Mouse (Mus musculus) midbrain, embryonic 13.5 days (tissue): ENCODE measurements at regions not wholly inside any gene's neighbourhood (a gene's known extent, or its start where the extent isn't known, plus 50 kb on each side); places are given as distances from the start of the nearest gene placed in this dataset.

Experiments used
- ATAC-seq: fragments of 200-750 bp; cut with Nextera tagmentation; 2 replicates; pipeline ENCODE4 v1.8.0; 2017; ENCODE audit warnings: mild to moderate bottlenecking, moderate TSS enrichment, moderate library complexity
- H3K27ac ChIP-seq: fragments of 300-500 bp; sonication (generic); 2 replicates; pipeline ENCODE4 v1.5.1; 2015; ENCODE audit warnings: inconsistent platforms, mild to moderate bottlenecking, moderate library complexity
- H3K27me3 ChIP-seq: fragments of 300-500 bp; sonication (generic); 2 replicates; pipeline ENCODE4 v1.6.1; 2015; ENCODE audit warnings: mild to moderate bottlenecking, inconsistent platforms
- H3K36me3 ChIP-seq: fragments of 300-500 bp; sonication (generic); 2 replicates; pipeline ENCODE4 v1.6.1; 2015; ENCODE audit warnings: mild to moderate bottlenecking, inconsistent platforms
- H3K4me1 ChIP-seq: fragments of 300-500 bp; sonication (generic); replicated peaks from 2 replicates; pipeline ENCODE4 v1.6.1; 2015; ENCODE audit warnings: inconsistent platforms
- H3K4me2 ChIP-seq: fragments of 300-500 bp; sonication (generic); replicated peaks from 2 replicates; pipeline ENCODE4 v1.6.1; 2015; ENCODE audit warnings: moderate library complexity, mild to moderate bottlenecking, inconsistent platforms
- H3K4me3 ChIP-seq: fragments of 300-500 bp; sonication (generic); replicated peaks from 2 replicates; pipeline ENCODE4 v1.5.1; 2015; ENCODE audit warnings: mild to moderate bottlenecking, inconsistent platforms
- H3K9ac ChIP-seq: fragments of 300-500 bp; sonication (generic); replicated peaks from 2 replicates; pipeline ENCODE4 v1.6.1; 2015; ENCODE audit warnings: mild to moderate bottlenecking, inconsistent platforms
- H3K9me3 ChIP-seq: fragments of 300-500 bp; sonication (generic); 2 replicates; pipeline ENCODE4 v1.6.1; 2016; ENCODE audit warnings: mild to moderate bottlenecking, inconsistent platforms
- WGBS: fragments of 180-500 bp; shearing (Covaris S2); methylation state at CpG from one replicate; pipeline ENCODE4 v1.1.7; 2015; 5-methylcytosine and 5-hydroxymethylcytosine counted together

DNA sequence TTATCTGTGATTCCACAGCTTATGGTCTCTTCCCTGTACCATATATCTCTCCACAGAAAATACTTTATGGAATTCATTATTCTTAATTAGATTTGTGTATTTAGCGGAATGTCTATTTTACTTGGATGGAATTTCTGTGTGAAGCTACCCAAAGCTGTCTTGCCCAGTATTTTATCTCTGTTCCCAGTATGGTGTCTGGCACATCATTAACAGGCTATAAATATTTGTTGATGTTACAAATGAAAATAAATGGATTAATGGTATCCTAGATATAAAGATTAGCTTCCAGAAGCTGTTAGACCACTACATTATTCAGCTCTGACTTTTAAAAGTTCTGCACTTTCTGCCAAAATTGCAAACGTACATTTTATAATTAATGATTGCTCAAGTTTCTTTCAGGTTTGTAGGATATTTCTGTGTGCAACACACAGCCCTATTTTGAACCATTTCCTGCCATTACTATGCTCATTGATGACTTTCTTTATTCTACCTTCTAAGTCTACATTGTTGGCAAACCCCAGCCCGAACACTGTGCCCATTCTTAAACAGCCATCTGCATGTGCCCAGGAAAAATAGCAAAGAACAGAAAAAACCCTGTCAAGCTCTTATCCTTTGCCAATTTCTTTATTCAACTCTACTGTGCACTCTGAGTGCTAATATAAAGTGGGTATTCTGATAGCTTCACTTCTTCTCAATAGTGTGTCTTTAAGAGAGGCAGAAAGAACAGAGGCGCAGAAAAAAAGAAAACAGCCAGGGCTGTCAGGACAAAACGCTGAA is 1066.7 kb downstream of the Tecrl start:
- no peak overlapping the region for H3K9ac ChIP-seq
- ATAC-seq: peak; percentile 53; the same call in 1 of the 2 replicates
- no peaks in the 10 kb centered on the region for H3K9me3 ChIP-seq
- H3K4me1 ChIP-seq: peaks cover 3% of the 10 kb centered on the region; the same call in 1 of the 2 replicates
- H3K27me3 ChIP-seq: no peaks in the 10 kb centered on the region
- WGBS: 72% methylated on average over 5 of the region's 5 CpGs
- no peak overlapping the region for H3K27ac ChIP-seq
- no peak overlapping the region for H3K4me2 ChIP-seq
- no peaks in the 10 kb centered on the region for H3K36me3 ChIP-seq
- no peak overlapping the region for H3K4me3 ChIP-seq

DNA sequence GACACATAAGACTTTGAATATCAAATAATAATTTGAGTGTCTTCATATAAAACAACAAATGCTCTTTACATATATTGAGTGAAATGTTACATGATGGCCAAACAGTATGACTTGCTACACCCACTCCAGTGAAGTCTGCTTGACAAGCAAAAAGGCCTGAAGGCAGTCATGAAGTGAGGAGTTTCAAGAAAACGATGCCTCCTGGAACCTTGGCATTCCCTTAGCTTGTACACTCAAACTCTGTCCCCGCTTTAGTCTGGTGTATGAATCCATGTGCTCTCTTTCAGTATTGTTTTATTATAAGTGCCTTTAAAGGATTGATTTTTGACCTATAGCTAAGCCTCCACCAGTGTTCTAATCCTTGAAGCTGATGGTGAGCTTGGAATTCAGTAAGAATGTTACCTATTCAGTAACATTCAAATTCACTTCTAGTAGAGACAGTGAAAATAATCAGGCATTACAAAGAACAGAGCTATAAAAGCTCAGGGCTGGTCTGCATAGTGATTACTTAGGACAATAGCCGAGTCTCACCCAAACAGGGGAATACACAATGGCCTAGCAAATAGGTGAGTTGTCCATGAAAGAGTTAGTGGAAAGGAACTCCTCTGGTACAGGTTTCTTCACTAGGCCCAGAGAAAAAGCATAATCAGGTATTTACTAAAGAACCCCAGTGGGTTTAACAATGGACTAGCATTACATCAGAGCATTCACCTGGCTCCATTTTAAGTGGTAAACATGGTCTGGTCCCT is 1101.5 kb downstream of the Tecrl start:
- WGBS: 92% methylated on average over 3 of the region's 3 CpGs
- Histone ChIP-seq H3K4me2 (no peak overlapping the region), H3K27me3 (no peaks in the 10 kb centered on the region), H3K9me3 (no peaks in the 10 kb centered on the region), H3K27ac (no peak overlapping the region), H3K36me3 (no peaks in the 10 kb centered on the region), H3K9ac (no peak overlapping the region), H3K4me3 (no peak overlapping the region), H3K4me1 (no peaks in the 10 kb centered on the region)
- ATAC-seq: no peak

DNA sequence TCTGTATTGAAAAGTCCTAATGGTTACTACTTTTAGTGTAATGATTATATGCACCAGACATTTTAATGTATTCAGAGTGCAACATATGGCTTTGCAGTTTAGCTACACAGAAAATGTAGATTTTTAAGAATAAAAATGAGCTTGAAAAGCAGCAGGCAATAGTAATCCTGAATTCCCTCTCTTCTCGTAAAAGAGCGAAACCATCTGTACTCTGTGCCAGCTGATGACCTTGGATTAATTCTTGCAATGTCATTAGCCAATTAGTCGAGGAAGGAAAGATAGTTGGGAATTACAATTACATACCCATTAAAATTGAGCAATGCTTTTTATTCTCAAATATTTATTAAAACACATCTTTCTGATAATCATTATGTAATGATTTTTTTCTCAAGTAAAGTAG is 1128.7 kb downstream of the Tecrl start:
- H3K9me3 ChIP-seq: no peaks in the 10 kb centered on the region
- no peak overlapping the region for H3K4me2 ChIP-seq
- no peaks in the 10 kb centered on the region for H3K36me3 ChIP-seq
- no peaks in the 10 kb centered on the region for H3K4me1 ChIP-seq
- H3K4me3 ChIP-seq: no peak overlapping the region
- H3K9ac ChIP-seq: no peak overlapping the region
- WGBS: 58% methylated on average over 3 of the region's 3 CpGs
- no peak overlapping the region for H3K27ac ChIP-seq
- no peaks in the 10 kb centered on the region for H3K27me3 ChIP-seq
- ATAC-seq: no peak

DNA sequence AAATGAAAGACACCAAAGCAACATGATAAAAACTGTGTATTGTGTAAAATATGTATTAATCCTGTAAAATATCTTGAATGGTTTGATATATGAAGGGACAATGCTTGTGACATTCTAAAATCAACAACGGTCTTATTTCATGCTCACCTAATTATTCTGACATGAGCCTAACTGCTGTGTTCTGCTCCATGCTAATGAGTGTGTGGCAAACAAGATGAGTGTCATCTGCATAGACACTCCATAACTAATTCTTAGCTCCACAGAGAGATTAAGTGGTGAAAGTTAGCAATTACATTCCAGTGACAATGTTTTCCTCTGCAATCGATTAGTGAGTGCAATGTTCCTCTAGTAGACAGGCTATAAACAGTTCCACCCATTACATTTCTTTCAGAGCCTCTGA is 1131.4 kb downstream of the Tecrl start:
- no peak for ATAC-seq
- no peak overlapping the region for H3K4me2 ChIP-seq
- WGBS: 74% methylated on average over 2 of the region's 2 CpGs

DNA sequence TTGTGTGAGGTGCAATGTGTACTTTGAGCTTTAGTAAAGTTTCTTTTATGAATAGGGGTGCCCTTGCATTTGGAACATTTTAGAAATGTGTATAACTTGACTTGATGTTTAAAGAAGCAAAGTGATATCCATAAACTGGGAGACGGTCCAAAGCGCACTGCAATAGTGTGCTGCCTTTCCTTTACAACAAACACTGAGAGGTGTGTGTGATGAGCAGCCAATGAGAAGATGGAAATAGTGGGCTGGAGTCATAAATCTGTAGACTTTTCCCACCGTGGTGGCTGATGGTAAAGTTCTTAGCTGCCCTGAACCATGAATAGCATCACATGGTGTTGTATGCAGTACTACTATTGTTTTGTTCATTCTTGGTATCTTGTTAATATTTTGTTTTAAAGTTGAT is 1151.4 kb downstream of the Tecrl start:
- Histone ChIP-seq H3K4me1 (no peaks in the 10 kb centered on the region), H3K36me3 (no peaks in the 10 kb centered on the region), H3K4me3 (no peak overlapping the region), H3K9ac (no peak overlapping the region), H3K27ac (no peak overlapping the region), H3K9me3 (no peaks in the 10 kb centered on the region), H3K4me2 (no peak overlapping the region), H3K27me3 (no peaks in the 10 kb centered on the region)
- ATAC-seq: no peak
- 91% methylated on average over 3 of the region's 3 CpGs for WGBS

More for the DNA sequence above, 1131.4 kb downstream of the Tecrl start:
- Histone ChIP-seq H3K4me1 (no peaks in the 10 kb centered on the region), H3K36me3 (no peaks in the 10 kb centered on the region), H3K27me3 (no peaks in the 10 kb centered on the region), H3K4me3 (no peak overlapping the region), H3K9me3 (no peaks in the 10 kb centered on the region), H3K9ac (no peak overlapping the region), H3K27ac (no peak overlapping the region)
